Mouse (Mus musculus): ENCODE results near the gene Csf2rb. TPM values are rescaled to one million over a fixed set of nuclear protein-coding genes. Genes with fewer than 3 reads are reported as not detected.

Gene Csf2rb
- polyA plus RNA-seq, 1 experiment = 16.0 TPM

- DNase-seq (ENCODE audit: low read depth) = no peak
Observed at GRCm38 (mm10) chr15:78378556-78378955, 53.0 kb downstream of the Csf2rb start.

GRCm38 (mm10) chr15:78380208-78380607, 54.7 kb downstream of the Csf2rb start:
- no peak for DNase-seq (ENCODE audit: low read depth)

GRCm38 (mm10) chr15:78380741-78381140, 55.2 kb downstream of the Csf2rb start:
- no peak for DNase-seq (ENCODE audit: low read depth)

- DNase-seq (ENCODE audit: low read depth) = no peak
Observed at GRCm38 (mm10) chr15:78382115-78382514, 56.6 kb downstream of the Csf2rb start.

DNA sequence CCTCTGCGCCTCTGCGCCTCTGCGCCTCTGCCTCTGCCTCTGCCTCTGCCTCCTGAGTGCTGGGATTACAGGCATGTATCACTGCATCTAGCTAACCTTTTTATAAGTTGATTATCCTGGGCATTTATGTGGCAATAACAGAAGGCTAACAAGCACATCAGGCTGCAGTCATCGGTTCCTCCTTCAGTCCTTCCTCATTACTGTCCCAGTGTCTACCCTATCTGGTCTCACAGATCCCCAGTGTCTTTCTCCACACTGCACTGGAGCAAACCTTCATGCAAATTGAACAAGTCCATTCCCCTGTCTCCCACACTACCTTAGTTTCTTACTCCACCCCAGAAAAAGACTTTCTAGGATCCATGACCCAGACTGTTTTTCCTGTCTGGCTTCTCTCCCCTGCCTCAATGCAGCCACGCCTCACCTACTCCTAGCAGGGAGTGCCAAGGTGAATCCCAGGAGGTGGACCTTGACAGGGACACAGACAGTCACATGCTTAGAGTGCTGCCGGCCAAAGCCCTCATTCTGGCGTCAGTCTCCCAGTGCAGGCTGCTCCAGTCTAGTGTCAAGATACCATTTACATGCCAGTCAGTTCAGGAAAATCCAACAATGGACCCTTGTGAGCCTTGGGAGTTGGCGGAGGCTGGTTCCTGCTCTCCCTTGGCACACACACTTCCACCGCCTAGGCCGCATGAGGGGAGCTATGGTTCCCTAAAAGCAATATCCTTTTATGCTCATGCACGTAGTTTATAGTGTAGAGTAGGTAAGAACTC, 58.1 kb downstream of the Csf2rb start:
- DNase-seq (ENCODE audit: low read depth) = no peak

GRCm38 (mm10) chr15:78384220-78385116, 58.9 kb downstream of the Csf2rb start:
- no peak for DNase-seq (ENCODE audit: low read depth)

GRCm38 (mm10) chr15:78385564-78385963, 60.0 kb downstream of the Csf2rb start:
- no peak for DNase-seq (ENCODE audit: low read depth)

DNA sequence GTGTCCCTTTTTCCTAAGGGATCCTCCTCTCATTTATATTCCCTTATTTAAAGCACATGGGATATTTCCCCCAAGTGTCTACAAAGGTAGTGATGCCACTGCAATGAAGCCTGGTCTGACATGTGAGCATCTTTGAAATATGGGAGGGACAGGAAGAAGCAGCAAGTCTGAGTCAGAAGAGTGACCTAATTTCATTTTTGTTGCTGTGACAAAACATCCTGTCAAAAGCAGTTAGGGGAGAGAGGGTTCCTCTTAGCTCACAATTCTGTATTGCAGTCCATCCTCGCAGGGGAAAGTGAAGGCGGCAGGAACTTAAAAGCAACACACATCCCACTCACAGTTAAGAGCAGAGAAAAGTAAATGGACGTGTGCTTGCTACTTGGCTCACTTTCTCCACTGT, 65.3 kb downstream of the Csf2rb start:
- DNase-seq (ENCODE audit: low read depth) = no peak

GRCm38 (mm10) chr15:78395478-78395962, 70.0 kb downstream of the Csf2rb start, which contains the start of gene Tex33:
Gene Tex33, minus strand, starts transcription at chr15:78395912.
- DNase-seq (ENCODE audit: low read depth) = no peak

GRCm38 (mm10) chr15:78401345-78401744, 75.8 kb downstream of the Csf2rb start:
- no peak for DNase-seq (ENCODE audit: low read depth)

GRCm38 (mm10) chr15:78401921-78402320, 76.4 kb downstream of the Csf2rb start:
- no peak for DNase-seq (ENCODE audit: low read depth)

DNA sequence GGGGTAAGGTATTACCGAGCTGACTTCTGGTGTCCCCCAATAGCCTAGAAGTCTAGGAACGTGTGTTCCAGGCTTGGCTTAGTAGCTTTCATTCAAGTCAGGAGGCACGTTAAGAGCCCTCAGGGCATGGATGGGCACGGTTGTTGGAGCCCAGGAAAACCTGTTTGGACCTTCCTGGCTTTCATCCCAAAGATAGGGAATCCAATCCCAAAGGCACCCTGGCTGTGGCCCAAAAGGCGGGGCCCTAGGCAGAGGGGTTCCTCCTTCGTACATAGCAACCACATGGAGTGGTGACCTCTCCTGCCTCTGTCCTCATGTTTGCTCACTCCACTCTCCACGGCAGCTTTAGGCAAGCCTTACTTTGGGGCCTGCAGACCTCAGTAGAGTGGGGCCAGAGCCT, 76.9 kb downstream of the Csf2rb start:
- DNase-seq (ENCODE audit: low read depth) = no peak

DNA sequence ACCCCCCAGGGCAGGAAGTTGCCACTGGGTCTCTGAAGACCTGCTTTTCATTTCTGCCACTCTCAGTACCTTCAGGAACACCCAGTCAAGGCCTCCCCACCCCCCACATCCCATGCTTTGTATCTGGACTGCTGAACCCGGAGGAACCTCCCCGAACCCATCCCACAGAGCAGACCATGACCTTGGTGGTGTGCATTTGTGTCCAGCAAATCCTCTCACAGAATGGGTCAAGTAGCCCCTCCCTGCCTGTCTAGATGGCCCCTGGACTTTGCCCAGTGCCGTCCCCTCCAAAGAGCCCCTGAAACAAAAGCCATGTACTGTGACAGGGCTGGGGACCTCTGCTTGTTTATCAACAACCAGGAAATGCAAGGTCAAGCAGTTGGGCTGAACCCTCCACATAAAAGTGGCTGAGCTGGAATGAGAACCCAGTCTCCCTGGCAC, 77.8 kb downstream of the Csf2rb start:
- DNase-seq (ENCODE audit: low read depth) = no peak

Other genes starting within 250 kb of the Csf2rb start
- not detected in 2 replicates for gene Cacng2, start 205.7 kb upstream of the Csf2rb start, polyA plus RNA-seq (2012; rRNA removed)
- 36.6 and 40.8 TPM in 2 replicates for gene Ift27, start 151.6 kb upstream of the Csf2rb start, polyA plus RNA-seq (2012; rRNA removed)
- 1.4 TPM in 1 of 2 replicates, not detected in the other for gene Pvalb, start 119.4 kb upstream of the Csf2rb start, polyA plus RNA-seq (2012; rRNA removed)
- 8.3 and 9.8 TPM in 2 replicates for gene Ncf4, start 81.0 kb upstream of the Csf2rb start, polyA plus RNA-seq (2012; rRNA removed)
- 5.7 and 6.2 TPM in 2 replicates for gene Csf2rb2, start 20.0 kb upstream of the Csf2rb start, polyA plus RNA-seq (2012; rRNA removed)
- 1.1 and 2.6 TPM in 2 replicates for gene Tex33, start 70.2 kb downstream of the Csf2rb start, polyA plus RNA-seq (2012; rRNA removed)
- gene Tst, start 80.2 kb downstream of the Csf2rb start, polyA plus RNA-seq (2012; rRNA removed) = 44.2 and 72.1 TPM in 2 replicates
- 120 and 127 TPM in 2 replicates for gene Mpst, start 80.7 kb downstream of the Csf2rb start, polyA plus RNA-seq (2012; rRNA removed)
- gene Kctd17, start 102.8 kb downstream of the Csf2rb start, polyA plus RNA-seq (2012; rRNA removed) = 205 and 251 TPM in 2 replicates
- gene Tmprss6, start 142.9 kb downstream of the Csf2rb start, polyA plus RNA-seq (2012; rRNA removed) = 0.61 and 0.84 TPM in 2 replicates
- 3.1 and 4.0 TPM in 2 replicates for gene Il2rb, start 169.5 kb downstream of the Csf2rb start, polyA plus RNA-seq (2012; rRNA removed)
- gene C1qtnf6, start 205.7 kb downstream of the Csf2rb start, polyA plus RNA-seq (2012; rRNA removed) = 35.3 and 40.4 TPM in 2 replicates
- 0.03 TPM in 1 of 2 replicates, not detected in the other for gene Sstr3, start 218.9 kb downstream of the Csf2rb start, polyA plus RNA-seq (2012; rRNA removed)
- 24.7 and 25.5 TPM in 2 replicates for gene Rac2, start 247.0 kb downstream of the Csf2rb start, polyA plus RNA-seq (2012; rRNA removed)

Measured in gonadal fat pad, adult 2 months (tissue).